Mouse (Mus musculus) gastrocnemius, postnatal 10 days (tissue): ENCODE results near the gene Kcnip1. TPM values are rescaled to one million over a fixed set of nuclear protein-coding genes. Genes with fewer than 3 reads are reported as not detected.

Experiments
- DNase-seq: peaks from one replicate; pipeline ENCODE4 v3.0.0; 2021; ENCODE audit warnings: mixed read lengths
- total RNA-seq, 2 experiments: library from RNA; stranded (reverse); gene quantifications; 2 replicates each; pipeline ENCODE4 v1.2.3; 2021

The Kcnip1 gene
- total RNA-seq, 2 experiments from 2014 or later: 0.14 to 0.18 TPM

DNA sequence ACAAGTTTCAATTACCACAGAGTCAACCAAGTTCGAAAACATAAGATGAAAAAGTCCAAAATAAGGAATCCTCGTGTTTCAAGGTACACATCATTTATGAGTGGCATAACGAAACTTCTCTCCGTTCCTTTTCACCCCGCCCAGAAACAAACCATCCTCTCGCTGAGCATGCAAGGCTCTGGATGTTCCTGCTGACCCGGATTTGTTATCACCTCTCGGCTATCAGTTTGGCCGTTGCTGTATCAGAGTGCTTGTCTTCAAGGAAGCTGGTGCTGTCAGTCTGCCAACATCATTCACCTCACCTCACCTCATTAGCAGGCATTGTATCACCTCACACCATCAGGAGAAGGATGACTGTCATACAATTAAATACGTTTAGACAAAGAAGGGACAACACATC, 90.6 kb downstream of the Kcnip1 start:
- no peak for DNase-seq

DNA sequence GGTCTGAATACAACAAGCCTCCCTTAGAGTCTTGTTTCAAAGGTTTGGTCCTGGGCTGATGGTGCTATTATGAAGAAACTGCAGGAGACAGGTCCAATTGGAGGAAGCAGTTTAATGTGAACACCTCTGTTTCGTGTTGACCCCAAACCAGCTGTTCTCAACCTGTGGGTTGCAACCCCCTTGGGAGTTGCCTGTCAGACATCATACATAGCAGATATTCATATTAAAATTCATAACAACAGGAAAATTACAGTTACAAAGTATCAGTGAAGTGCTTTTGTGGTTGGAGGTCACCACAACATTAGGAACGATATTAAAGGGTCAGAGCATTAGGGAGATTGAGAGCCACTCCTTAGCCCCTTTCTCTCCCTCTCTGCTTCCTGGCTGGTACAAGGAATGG, 91.2 kb downstream of the Kcnip1 start:
- no peak for DNase-seq

DNA sequence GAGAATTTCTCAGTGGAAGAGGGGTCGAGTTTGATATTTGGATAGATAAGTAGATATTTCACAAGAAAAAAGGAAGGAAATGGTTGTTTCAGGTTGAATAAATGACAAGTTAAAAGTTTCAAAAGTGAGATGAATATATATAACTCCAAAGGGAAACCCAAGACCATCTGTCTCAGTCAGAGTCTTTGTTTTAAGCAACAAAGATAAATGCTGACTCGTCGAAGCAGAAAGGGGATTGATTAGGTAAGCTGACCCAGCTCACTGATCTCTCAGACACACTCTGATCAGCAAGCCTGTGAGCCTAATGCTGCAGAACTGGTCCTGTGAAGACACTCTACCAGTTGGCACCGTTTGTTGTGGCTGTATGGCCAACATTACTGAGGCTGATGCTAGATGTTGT, 101.9 kb downstream of the Kcnip1 start:
- DNase-seq: no peak

DNA sequence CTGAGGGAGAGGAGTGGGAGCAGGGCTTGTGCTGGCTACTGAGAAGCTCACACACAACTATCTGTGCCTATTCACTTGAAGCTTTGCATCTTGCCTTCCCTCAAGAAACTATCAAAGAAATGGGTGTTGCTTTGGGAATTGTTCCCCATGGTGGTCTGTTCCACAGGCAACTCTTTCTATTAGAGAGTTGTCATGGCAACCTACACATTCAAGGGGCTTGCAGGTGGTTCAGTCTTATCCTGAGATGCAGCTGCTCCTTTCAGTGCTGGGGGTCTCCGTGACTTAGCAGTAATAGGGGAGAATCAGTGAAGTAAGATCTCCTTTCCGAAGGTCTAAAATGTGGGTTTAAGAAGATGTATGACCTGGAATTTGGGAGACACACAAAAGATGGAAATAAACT, 102.6 kb downstream of the Kcnip1 start:
- no peak for DNase-seq

DNA sequence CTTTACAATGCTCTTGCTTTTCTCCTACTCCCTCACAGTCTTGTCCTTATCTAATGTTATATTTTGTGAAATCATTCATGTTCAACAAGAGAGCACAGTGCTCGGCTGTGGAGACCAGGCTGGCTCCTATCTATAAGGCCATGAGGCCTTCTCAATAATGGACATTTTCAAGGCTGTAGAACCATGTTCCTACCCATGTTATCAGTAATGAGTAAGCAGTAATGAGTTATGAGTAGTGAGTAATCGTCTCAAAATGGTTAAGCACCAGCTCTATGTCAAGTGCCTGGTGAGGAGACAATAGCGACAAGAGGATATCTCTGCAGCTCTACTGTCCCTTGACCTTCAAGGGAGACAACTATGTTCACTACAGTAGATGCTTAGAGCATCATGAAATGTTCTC, 105.3 kb downstream of the Kcnip1 start:
- DNase-seq: no peak

DNA sequence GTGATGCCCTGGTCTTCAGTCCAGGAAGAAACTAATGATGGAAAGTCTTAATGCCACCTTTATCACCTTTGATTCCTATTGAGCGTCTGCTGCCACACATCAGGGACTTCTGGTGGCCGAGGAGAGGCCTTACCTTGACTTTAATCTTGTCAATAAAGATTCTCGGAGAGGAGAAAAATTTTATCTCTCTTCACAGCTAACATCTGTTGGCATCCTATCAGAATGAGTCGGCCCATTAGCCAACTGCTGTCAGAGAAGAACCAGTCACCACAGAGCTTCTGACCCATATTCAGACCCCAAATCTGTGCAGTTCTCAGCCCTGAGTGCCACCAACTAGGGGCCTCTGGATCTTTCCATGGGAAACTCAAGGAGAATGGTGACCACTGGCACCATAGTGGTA, 107.0 kb downstream of the Kcnip1 start:
- no peak for DNase-seq

DNA sequence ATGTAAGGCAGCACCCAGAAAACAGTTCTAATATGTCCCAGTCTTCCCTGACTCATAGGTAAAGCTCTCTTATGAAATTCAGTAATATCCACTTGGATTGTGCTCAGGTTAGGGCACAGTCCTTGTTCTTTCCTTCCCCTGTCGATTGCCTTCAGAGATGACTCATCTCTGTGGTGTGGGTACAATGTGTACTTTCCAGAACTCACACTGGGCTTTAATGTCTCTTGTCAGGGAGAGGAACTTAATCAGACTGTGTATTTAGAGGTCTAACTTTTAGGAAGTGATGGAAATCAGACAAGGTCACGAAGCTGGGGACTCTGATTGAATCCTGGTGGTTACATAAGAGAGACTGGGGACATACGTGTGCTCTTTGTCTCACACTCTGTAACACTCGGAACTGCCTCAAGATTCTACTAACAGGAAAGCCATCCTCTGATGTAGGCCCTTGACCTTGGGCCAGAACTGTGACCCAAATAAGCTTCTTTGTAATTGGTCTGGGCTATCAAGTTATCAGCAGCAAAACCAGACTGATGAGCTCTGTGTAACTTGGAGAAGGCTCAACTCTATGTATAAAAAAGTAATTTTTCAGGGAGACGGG, 110.1 kb downstream of the Kcnip1 start:
- DNase-seq: no peak

DNA sequence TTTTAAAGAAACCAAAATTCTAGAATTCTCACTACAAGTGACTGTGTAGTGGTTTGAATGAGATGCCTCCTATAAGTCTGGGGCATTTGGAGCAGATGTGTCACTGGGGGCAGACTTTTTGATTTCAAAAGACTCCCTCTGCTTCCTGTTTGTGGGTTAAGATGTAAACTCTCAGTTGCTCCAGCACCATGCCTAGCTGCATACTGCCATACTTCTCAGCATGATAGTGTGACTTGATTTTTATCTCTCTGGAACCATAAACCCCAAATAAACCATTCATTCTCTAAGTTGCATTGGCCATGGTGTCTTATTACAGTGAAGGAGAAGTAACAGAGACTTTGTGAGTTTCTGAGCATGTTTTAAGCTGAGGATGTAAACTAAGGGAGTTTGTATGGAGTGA, 118.0 kb downstream of the Kcnip1 start:
- no peak for DNase-seq

DNA sequence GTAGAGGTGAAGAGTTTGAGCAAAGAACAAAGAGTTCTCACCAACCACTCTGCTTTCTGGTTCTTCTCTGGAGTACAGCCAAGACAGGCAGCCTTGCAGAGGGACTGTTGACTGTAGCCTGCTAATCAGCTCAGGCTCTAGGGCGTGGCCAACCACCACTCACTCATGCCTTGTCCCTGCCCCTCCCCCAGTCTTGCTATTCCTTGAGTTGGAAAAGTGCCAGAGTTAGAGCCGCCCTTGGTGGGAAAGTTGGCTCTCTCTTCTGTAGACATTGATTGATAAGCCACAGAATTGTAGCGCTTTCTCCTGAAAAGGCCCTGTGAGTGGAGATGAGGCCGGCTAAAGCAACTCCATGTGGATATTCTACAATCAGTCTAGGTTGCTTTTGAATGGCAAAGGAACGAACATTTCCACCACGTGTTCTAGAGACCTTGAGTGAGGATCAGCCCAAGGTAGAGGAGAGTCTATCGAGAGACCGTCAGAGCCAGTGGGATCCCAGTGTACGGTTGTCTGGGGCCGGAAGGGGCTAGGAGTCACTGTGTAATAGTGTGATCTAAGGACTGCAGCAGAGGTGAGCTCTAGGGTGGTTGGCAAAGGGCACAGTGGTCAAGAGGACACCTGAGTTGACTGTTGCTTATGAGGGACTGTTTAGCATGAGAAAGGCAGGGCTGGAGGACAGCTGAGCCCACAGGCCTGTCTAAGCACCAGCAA, 119.7 kb downstream of the Kcnip1 start:
- no peak for DNase-seq

DNA sequence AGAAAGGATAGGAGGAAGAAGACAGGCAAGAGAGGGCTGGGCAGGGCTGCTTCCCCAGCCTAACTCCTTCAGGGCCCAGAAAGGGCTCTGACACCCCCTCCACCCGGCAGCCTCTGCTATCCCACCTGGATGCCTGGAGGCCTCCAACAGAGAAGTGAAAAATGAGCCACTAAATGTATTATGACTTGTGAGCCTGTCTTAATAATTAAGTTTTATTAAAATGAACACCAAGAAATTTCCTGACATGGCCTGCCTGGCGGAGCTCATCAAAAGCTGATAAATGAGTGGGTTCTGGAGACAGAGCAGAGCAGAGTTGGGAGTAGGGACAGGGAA, 120.3 kb downstream of the Kcnip1 start:
- no peak for DNase-seq

DNA sequence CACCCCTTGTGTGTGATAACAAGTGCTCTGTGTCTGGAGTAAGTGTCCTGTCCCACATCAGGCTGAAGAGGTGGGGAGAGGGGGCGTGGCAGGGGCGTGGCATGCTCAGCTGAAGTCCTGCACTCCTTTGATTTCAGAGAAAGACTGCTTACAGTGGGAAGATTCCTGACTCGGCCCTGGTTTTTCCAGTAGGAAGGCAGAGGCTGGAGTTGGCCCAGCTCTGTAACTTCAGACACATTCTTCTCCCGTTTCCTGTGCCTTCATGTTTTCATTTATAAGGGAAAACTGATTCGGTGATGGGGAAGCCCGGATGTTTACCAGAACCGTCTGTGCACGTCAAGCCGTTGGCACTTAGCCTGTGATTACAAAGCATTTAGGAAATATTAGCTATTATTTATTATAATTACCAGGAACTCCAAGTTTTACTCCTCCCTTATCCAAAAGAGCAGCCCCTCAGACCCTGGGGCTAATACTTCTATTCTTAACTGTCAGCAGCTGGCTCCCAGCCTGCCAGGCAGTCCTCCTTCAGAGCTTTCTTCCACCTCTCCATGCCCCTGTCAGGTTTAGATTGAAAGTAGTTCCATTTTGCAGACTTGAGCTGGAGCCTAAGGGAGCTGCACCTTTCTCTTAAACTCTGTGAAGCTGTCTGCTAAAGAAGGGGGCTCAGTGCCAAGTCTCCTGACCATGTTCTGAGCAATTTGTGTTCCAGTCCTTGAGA, 120.8 kb downstream of the Kcnip1 start:
- no peak for DNase-seq

DNA sequence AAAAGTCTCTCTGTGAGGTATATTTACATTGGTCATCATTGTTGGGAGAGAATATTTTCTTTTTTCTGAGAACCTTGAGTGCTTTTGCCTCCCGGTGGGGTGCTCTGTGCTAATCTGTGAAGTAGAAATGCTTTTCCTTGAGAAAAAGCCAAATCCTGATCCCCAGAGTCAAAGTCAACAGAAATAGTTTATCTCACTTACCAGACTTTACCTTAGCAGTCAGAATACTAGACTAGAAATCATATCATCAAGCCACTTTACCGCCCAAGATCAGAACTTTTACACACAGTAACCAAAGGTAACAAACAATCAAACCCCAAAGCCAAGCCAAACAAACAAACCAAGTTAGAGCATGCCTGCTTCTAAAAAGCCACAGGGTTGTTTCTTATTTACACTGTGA, 122.7 kb downstream of the Kcnip1 start:
- DNase-seq: no peak

DNA sequence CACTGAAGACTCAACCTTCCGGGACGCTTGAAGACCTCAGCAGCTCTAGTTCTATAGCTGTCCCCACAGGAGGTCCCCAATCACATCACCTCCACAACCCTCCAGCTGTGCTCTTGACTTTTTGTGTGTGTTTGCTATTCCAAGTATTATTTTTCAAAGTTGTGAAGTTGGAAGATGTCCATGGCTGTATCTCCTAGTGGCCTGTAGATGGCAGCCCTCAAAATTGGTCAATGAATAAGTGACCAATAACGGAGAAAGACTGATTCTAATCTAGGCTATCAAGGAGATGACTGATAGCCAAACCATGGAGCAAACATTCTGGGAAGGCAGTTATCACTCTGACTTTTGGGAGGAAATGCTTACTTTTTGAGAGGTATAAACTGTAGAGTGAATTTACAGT, 123.4 kb downstream of the Kcnip1 start:
- DNase-seq: no peak

DNA sequence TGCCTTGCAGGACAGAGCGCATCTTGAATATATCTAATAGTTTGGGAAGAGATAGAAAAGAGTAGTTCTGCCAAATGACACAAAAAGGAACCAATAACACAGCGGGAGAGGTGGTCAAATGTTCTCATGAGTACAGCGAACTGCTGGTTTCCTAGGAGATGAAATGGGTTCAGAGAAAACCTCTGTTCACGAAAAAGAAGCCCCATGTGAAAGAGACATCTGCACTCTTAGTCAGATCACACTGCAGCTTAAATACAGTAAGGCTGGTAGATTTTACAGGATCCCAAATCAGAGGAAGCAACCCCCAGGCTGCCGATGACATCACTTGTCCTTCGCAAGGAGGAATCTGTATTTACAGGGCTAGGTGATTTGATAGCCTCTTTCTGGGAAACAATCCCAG, 126.2 kb downstream of the Kcnip1 start:
- DNase-seq: no peak

DNA sequence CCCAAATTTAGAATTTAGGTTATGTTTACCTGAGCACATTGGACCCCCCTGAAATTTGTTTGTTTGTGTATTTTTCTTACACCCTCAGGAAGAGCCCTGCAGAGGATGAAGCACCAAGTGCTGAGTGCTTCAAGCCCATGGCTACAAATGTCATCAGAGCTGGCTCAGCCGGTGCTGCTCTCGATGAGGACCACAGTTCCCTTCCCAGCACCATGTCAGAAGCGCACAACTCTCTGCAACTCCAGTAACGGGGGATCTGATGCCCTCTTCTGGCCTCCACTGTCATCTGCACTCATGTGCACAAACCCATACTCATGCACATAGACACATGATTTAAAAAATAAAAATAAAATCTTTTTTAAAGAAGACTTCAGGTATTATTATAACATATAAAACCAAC, 128.7 kb downstream of the Kcnip1 start:
- DNase-seq: no peak

DNA sequence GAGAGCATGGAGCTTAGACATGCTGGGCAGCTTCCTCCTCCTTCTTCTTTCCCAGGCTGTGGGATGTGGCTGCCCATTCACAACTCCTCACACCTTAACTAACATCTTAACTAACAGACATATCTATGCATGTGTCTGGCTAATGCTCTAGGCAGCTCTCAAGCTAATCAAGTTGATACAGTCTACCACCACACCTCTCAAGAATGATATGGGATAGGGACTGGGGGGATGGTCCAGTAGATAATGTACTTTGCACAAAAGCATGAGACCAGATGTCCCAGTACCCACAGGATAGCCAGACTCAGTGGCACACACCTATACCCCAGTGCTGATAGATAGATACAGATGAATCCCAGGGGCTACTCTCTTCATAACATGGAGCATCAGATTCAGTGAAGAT, 131.1 kb downstream of the Kcnip1 start:
- no peak for DNase-seq

DNA sequence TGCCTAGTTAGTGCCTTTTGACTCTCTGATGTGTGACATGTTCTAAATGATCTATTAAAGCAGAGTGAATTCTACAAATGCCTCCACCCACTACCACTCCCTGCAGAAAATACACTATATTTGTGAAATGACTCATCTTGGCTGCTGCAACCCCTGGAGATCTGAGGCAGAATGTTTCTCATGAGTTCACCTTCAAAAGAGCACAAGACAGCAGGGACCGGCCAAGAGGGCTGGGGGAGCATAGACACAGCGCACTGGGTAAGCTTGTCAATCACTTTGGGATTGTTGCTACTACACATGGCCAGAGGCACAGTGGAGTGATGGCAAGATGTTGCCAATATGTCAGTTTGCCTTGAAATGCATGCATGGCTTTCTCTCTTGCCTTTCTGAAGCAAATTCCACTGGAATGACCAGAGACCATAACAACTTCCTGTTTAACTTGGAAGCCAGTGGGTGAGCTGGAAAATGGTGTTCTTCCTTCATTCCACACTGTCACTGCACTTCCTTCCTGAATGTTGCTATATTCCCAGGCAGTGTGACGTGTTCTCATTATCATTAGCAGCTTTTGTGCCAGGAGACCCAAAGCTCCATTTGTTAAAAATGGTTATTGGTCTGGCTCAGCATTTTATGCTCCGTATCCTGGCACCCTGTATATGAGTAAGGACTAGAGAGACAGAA, 131.9 kb downstream of the Kcnip1 start:
- no peak for DNase-seq

DNA sequence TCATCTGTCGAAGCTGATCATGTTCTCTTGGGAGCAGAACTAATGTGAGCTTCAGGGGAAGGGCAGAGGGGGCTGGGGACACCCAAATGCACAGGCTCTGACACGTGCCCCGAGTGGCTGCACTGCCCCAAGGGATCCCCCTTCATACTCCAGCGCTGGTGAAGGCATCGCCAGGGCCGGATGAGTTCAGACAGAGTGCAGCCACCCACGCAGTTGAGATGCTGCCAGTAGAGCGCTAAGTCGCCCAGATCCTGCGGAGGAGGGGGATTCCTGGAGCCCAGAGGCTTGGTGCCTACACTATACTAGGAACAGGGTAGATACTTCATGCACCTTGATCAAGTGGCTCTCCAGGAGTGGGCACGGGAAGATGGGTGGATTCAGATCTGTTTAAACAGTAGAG, 143.3 kb downstream of the Kcnip1 start:
- DNase-seq: peak; percentile 24

DNA sequence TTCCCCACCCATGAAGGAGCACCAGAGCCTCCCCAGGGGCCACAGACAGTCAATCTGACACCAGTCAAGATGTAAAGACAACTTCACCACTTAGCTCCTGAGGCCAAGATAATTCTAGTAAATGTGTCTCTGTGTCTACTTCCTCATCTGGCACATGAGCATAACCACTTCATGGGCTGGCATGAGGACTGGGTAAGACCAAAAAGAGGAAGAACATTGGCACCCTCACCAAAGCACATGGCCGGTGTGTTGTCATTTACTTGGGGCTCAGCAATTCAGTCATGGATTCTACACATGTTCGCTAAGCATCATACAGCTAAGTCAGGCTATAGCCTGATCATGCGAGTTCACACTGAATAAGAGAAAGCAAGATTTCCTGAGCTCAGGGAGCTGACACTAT, 144.3 kb downstream of the Kcnip1 start:
- no peak for DNase-seq

DNA sequence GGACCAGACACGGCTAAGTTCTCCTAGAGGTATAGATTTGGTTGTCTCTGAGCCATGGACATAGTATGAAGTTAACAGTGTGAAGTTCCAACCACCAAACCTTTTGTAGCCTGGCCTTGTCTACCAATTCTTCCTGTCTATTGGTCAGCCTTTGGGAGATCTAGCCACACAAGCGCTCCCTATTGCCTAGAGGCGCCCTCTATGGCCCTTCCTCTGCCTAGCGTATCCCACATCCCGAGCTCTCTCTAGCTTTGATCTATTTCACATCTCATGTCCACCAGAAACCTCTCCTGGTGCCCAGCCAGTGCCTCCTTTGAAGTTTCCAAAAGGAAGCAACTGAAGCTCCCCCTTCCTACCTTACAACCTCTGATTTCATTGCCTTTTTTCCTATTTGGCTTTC, 147.0 kb downstream of the Kcnip1 start:
- DNase-seq: no peak

DNA sequence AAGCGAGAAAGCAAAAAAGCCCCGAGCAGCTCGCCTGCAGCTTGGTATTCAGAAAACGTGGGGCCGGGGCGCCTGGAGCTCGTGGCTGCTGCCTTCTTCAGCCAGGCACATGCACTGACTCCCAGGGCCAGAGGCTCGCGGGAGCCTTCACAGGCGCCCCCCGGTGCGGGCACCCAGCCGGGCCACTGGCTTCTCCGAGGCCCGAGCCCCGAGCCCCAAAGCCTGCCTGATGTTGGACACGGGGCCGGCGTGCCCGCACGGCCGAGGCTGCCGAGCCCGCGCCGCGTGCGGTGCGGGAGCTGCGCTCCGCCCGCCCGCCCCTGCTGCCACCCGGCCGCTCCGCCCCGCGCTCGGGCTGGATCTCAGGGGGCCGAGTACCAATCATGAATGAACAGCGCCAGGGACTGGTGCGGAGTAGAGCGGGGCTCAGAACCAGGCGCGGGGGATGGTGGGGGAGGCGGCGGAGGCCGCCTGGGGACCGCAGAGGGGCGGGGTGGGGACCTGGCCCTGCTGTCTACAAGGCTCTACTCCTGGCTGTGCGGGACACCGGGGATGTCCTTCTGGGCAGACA, 149.6 kb downstream of the Kcnip1 start:
- DNase-seq: no peak

DNA sequence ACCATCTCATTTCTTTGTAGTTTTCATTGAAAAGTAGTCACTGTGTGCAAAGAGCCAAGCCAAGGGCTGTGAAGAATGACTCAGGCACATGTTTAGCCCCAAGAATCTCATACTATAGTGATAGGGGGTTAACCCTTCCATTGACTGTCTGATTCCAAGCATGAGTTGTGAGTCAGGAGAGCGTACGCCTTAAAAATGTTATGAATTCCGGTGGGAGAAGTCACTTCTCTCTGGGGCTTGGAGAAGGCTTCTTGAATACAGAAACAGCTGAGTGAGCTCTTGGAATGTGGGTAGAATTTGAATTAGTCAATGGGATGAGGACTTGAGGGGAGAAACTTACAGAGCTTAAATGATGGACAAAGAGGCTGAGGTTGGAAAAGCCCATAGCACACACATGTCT, 153.9 kb downstream of the Kcnip1 start:
- DNase-seq: no peak

DNA sequence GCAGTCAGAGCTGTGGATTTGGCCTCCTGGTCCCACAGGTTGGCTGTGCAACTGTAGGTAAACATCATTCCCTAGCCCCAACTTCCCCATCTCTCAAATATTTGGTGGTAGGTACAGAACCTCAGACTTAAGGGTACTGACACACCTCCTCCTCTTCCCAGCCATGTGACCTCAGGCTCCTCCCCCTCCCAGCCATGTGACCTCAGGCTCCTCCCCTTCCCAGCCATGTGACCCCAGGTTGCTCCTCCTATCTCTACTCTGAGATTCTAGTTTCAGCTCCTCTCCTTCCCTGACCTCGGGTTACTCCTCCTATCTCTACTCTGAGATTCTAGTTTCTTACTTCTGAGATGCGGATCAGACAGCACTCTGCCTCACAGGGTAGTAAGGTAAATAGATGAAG, 163.2 kb downstream of the Kcnip1 start:
- DNase-seq: no peak
